ENCODE assay signal across 9 mouse cellular contexts in the genomic region with DNA sequence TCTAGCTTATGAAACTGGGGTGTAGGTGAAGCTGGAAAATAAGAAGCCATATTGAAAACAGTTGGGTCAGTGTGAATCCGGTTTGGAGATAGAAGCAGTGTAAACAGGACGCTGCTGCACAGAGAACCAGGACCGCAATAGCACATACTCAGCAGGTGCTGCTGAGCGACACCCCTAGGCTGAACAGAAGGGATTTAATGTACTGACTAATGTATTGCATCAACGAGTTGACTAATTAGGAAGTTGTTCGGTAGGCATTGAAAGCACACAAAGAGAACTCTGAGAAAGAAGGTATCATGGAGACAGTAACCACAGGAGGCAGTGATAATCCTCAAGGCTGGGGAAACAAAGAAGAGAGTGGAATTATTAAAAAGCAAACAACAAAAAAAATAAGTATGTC.
A peak's percentile ranks its signal among the peaks of the same experiment; 100 is the strongest.
DNase-seq lines count a peak whose midpoint lies in the region; ATAC-seq and TF ChIP-seq lines count a peak whose summit lies in the region.
"Had no signal": no experiment of that assay in that cellular context is flagged by ENCODE, and none has a peak within 500 bp of the region (broad histone marks: within the 10 kb centered on the region; RNA-seq: fewer than 3 reads in every experiment).

No protein-coding gene starts in this region.

- ATAC-seq in hindbrain, postnatal 0 days, result peak; percentile 55
- peak; percentile 81 for ATAC-seq in midbrain, embryonic 15.5 days (replicated peaks)
- ATAC-seq in activated CD4-positive, CD25-positive, alpha-beta regulatory T cell, adult 4 months, result no peak

- peak overlapping the region; percentile 28; the same call in 1 of the 2 replicates for H3K4me3 ChIP-seq in kidney, adult 2 months (ENCODE audit: insufficient read depth, low read depth, low read length)
- peak overlapping the region; percentile 55 for H3K4me3 ChIP-seq in brown adipose tissue, adult 24 weeks (ENCODE audit: insufficient read depth, low read depth, low read length)
- peak overlapping the region; percentile 27; the same call in 1 of the 2 replicates for H3K4me3 ChIP-seq in hindbrain, postnatal 0 days (ENCODE audit: low read length)
- H3K4me3 ChIP-seq in midbrain, embryonic 15.5 days, result peak overlapping the region; percentile 33

- H3K9ac ChIP-seq in hindbrain, postnatal 0 days (replicated peaks; ENCODE audit: low read length), result peak overlapping the region; percentile 38; the same call in 1 of the 2 replicates
- H3K9ac ChIP-seq in midbrain, embryonic 15.5 days, result peak overlapping the region; percentile 5; the same call in 1 of the 2 replicates

- no peak overlapping the region for H3K27ac ChIP-seq in kidney, adult 2 months (ENCODE audit: insufficient read depth, low read depth, low read length)
- H3K27ac ChIP-seq in brown adipose tissue, adult 24 weeks (replicated peaks; ENCODE audit: low read depth, low read length), result no peak overlapping the region
- peak overlapping the region; percentile 75 for H3K27ac ChIP-seq in hindbrain, postnatal 0 days
- peak overlapping the region; percentile 91 for H3K27ac ChIP-seq in midbrain, embryonic 15.5 days

- H3K4me2 ChIP-seq in hindbrain, postnatal 0 days (ENCODE audit: low read depth, low read length), result peak overlapping the region; percentile 42
- H3K4me2 ChIP-seq in midbrain, embryonic 15.5 days, result peak overlapping the region; percentile 44

- no peaks in the 10 kb centered on the region for H3K4me1 ChIP-seq in kidney, adult 2 months (ENCODE audit: control insufficient read depth, insufficient read depth, low read length)
- H3K4me1 ChIP-seq in brown adipose tissue, adult 24 weeks (ENCODE audit: control insufficient read depth, insufficient read depth, insufficient read length, low read length), result no peaks in the 10 kb centered on the region
- no peaks in the 10 kb centered on the region for H3K4me1 ChIP-seq in hindbrain, postnatal 0 days (ENCODE audit: insufficient read depth, low read length)
- no peaks in the 10 kb centered on the region for H3K4me1 ChIP-seq in midbrain, embryonic 15.5 days

- no peaks in the 10 kb centered on the region for H3K27me3 ChIP-seq in kidney, adult 2 months (replicated peaks; ENCODE audit: control insufficient read depth, insufficient read depth, low read length)
- H3K27me3 ChIP-seq in hindbrain, postnatal 0 days (ENCODE audit: insufficient read depth, low read length), result no peaks in the 10 kb centered on the region
- H3K27me3 ChIP-seq in midbrain, embryonic 15.5 days (replicated peaks), result no peaks in the 10 kb centered on the region
- H3K27me3 ChIP-seq: Patski had no signal

- H3K9me3 ChIP-seq in hindbrain, postnatal 0 days (ENCODE audit: low read length), result no peaks in the 10 kb centered on the region
- H3K9me3 ChIP-seq in midbrain, embryonic 15.5 days, result no peaks in the 10 kb centered on the region

- no peak for DNase-seq in kidney, adult 2 months
- no peak for DNase-seq in kidney, adult 9 months
- DNase-seq in hindbrain, postnatal 0 days (ENCODE audit: low spot score), result peak; percentile 9
- no peak for DNase-seq in T-cell, adult 2 months (ENCODE audit: low spot score)
- DNase-seq in right cerebral cortex, postnatal 36 days (ENCODE audit: low spot score in 2 of 2), result no peak

- no peak for TF ChIP-seq POLR2A in kidney, adult 2 months (IDR thresholded peaks at IDR 0.05; ENCODE audit: low read depth, low read length)

- H3K36me3 ChIP-seq in kidney, adult 2 months (ENCODE audit: control insufficient read depth, insufficient read depth, low read length), result no peaks in the 10 kb centered on the region
- H3K36me3 ChIP-seq in hindbrain, postnatal 0 days (ENCODE audit: insufficient read depth, low read length), result no peaks in the 10 kb centered on the region
- H3K36me3 ChIP-seq in midbrain, embryonic 15.5 days (replicated peaks), result no peaks in the 10 kb centered on the region

- 33% methylated on average over 6 of the region's 6 CpGs for WGBS in kidney, adult 2 months
- WGBS in hindbrain, postnatal 0 days, result 35% methylated on average over 6 of the region's 6 CpGs
- 21% methylated on average over 6 of the region's 6 CpGs for WGBS in midbrain, embryonic 15.5 days

- no peak for TF ChIP-seq CTCF in kidney, adult 2 months (conservative IDR thresholded peaks at IDR 0.05; ENCODE audit: insufficient read depth, insufficient read length, low read depth, low read length)
- TF ChIP-seq CTCF in hindbrain, postnatal 0 days (IDR thresholded peaks at IDR 0.05; ENCODE audit: low read depth), result no peak

Comparison
In these comparisons a context has a peak if more than half of its experiments do, and no peak if none do; other contexts are left out.
1. H3K27ac ChIP-seq: peak in hindbrain, postnatal 0 days (single experiment) and midbrain, embryonic 15.5 days (single experiment); none in kidney, adult 2 months (single experiment) and brown adipose tissue, adult 24 weeks (single experiment).
2. Peak in every context shown above with its lines, with median percentiles within 50 percentile points of each other: H3K4me3 ChIP-seq.